Mouse (Mus musculus) myocyte (in vitro differentiated cells): Measurements from ENCODE around the gene Chrnb1.

Experiments used
- MAX ChIP-seq: IDR thresholded peaks from one replicate; pipeline ENCODE4 v1.6.1; 2011; ENCODE audit warnings: low read depth, mild to moderate bottlenecking, control low read depth
- POLR2A ChIP-seq: IDR thresholded peaks from one replicate; pipeline ENCODE4 v1.6.1; 2011; ENCODE audit warnings: low read depth, mild to moderate bottlenecking, control low read depth, moderate library complexity; ENCODE audit not compliant: insufficient read length
- POLR2AphosphoS2 ChIP-seq: IDR thresholded peaks from one replicate; pipeline ENCODE4 v1.6.1; 2011; ENCODE audit warnings: low read depth, control low read depth; ENCODE audit not compliant: insufficient read length
- USF1 ChIP-seq: IDR thresholded peaks from one replicate; pipeline ENCODE4 v1.6.1; 2011; ENCODE audit warnings: low read depth, mild to moderate bottlenecking, control low read depth, moderate library complexity

- peak; percentile 11 for TF ChIP-seq POLR2A
- TF ChIP-seq MAX: no peak
- TF ChIP-seq USF1: no peak
- no peak for TF ChIP-seq POLR2AphosphoS2
Measured at GRCm38 (mm10) chr11:69765221-69766125, 30.3 kb downstream of the Chrnb1 start, which contains the start of gene Zbtb4.
